8 mouse cellular contexts compared by ENCODE assay signal in the genomic region with DNA sequence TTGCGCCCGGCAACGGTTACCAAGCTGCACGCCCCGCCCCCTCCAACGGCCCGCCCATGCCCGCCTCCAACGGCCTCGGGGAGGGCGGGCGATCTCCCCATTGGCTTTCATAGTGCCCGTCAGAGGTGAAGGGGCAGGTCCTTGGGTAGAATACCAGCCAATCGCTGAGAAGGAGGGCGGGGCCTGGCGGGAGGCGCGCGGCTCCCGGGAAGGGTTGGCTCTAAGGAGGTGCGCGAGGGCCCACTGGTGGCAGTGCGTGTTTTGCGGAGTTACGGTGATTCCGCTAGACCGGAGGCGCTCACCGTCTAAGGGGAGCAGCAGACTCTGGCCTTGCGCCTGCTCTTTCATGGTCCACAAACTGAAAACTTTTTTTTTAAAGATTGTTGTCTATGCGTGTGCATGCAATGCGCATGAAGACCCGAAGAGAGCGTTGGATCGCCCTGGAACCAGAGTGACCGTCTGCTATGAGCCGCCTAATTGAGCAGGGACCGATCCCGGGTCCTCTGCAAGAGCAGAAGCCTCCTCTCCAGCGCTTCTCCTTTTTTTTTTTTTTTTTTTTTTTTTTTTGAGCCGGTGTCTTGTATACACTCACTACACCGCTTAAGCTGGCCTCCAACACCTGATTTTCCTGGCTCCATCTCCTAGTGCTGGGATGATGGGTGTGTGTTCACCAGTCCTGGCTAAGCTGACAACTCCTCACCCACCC. TPM values are rescaled to one million over a fixed set of nuclear protein-coding genes. Genes with fewer than 3 reads are reported as not detected.
A peak's percentile ranks its signal among the peaks of the same experiment; 100 is the strongest.
DNase-seq lines count a peak whose midpoint lies in the region; ATAC-seq and TF ChIP-seq lines count a peak whose summit lies in the region.

No protein-coding gene starts in this region.

- peak overlapping the region; percentile 85 for H3K4me2 ChIP-seq in hindbrain, postnatal 0 days (ENCODE audit: low read depth, low read length)

- peak; percentile 90 for DNase-seq in WW6 (ENCODE audit: low read depth, low spot score)
- DNase-seq in cerebellum, postnatal 4 days (ENCODE audit: low spot score in 2 of 2), result peak; percentile 97 to 99
- DNase-seq in gastrocnemius, adult 18-20 months (ENCODE audit: low spot score), result peak; percentile 99
- peak; percentile 99 for DNase-seq in hindbrain, postnatal 0 days (ENCODE audit: low spot score)
- DNase-seq in left cerebral cortex, adult 2 months (ENCODE audit: extremely low spot score in 1 of 2, low spot score in 2 of 2), result peak; percentile 97 to 99
- peak; percentile 97 to 98 for DNase-seq in right cerebral cortex, adult 2 months (ENCODE audit: low spot score in 2 of 2)
- DNase-seq in urinary bladder, postnatal 14 days (ENCODE audit: low spot score), result peak; percentile 99

- intact Hi-C loops in left cerebral cortex, adult 2 months (cut with DNase I), result no loop called here

- no peak overlapping the region for H3K9ac ChIP-seq in hindbrain, postnatal 0 days (replicated peaks; ENCODE audit: low read length)

- H3K36me3 ChIP-seq in hindbrain, postnatal 0 days (ENCODE audit: insufficient read depth, low read length), result no peaks in the 10 kb centered on the region

- no peaks in the 10 kb centered on the region for H3K27me3 ChIP-seq in hindbrain, postnatal 0 days (ENCODE audit: insufficient read depth, low read length)

- ATAC-seq in hindbrain, postnatal 0 days, result peak; percentile 99
- peak; percentile 99 for ATAC-seq in megakaryocyte, adult 5-6 weeks (ENCODE audit: poor library complexity, severe bottlenecking)

- no peak overlapping the region for H3K27ac ChIP-seq in hindbrain, postnatal 0 days
- H3K27ac ChIP-seq in left cerebral cortex, adult 2 months, result no peak overlapping the region

- TF ChIP-seq CTCF in hindbrain, postnatal 0 days (IDR thresholded peaks at IDR 0.05; ENCODE audit: low read depth), result peak; percentile 70
- peak; percentile 57 for TF ChIP-seq CTCF in left cerebral cortex, adult 2 months (IDR thresholded peaks at IDR 0.05)

- H3K9me3 ChIP-seq in hindbrain, postnatal 0 days (ENCODE audit: low read length), result no peaks in the 10 kb centered on the region

- no peaks in the 10 kb centered on the region for H3K4me1 ChIP-seq in hindbrain, postnatal 0 days (ENCODE audit: insufficient read depth, low read length)

- WGBS in hindbrain, postnatal 0 days, result under 1% methylated on average over 39 of the region's 42 CpGs

- peak overlapping the region; percentile 66 for H3K4me3 ChIP-seq in hindbrain, postnatal 0 days (ENCODE audit: low read length)
- H3K4me3 ChIP-seq in left cerebral cortex, adult 2 months, result peak overlapping the region; percentile 32

RNA-seq across cellular contexts. Expression of gene Rfx2, which starts 0.5 kb away (rescaled TPM):
- total RNA-seq in gastrocnemius, adult 18-20 months (2021), result 1 to 10 TPM; 2.1 to 3.1 TPM
- total RNA-seq in hindbrain, postnatal 0 days (2014; rRNA removed), result 4.9 and 9.8 TPM in 2 replicates
- 3.7 and 4.4 TPM in 2 replicates for polyA plus RNA-seq in hindbrain, postnatal 0 days (2015; fragmentation: Nextera tagmentation; extraction: Ambion mirVana)
- total RNA-seq in left cerebral cortex, adult 2 months (2021), result 1 to 10 TPM; 2.2 to 3.5 TPM
- 5.0 and 5.2 TPM in 2 replicates for total RNA-seq in megakaryocyte, adult 5-6 weeks (2015)
- total RNA-seq in megakaryocyte, adult 5-6 weeks (2017), result 1.7 and 2.8 TPM in 2 replicates

RNA-seq across cellular contexts. Expression of gene Acsbg2, which starts 43.0 kb away (rescaled TPM):
- not detected for total RNA-seq in gastrocnemius, adult 18-20 months (2021)
- not detected in 2 replicates for total RNA-seq in hindbrain, postnatal 0 days (2014; rRNA removed)
- polyA plus RNA-seq in hindbrain, postnatal 0 days (2015; fragmentation: Nextera tagmentation; extraction: Ambion mirVana), result not detected in 2 replicates
- total RNA-seq in left cerebral cortex, adult 2 months (2021), result not detected
- total RNA-seq in megakaryocyte, adult 5-6 weeks (2015), result not detected in 2 replicates
- total RNA-seq in megakaryocyte, adult 5-6 weeks (2017), result not detected in 2 replicates

RNA-seq across cellular contexts. Expression of gene 1700061G19Rik, which starts 44.0 kb away (rescaled TPM):
- not detected for total RNA-seq in gastrocnemius, adult 18-20 months (2021)
- total RNA-seq in hindbrain, postnatal 0 days (2014; rRNA removed), result not detected in 2 replicates
- 0.34 and 0.35 TPM in 2 replicates for polyA plus RNA-seq in hindbrain, postnatal 0 days (2015; fragmentation: Nextera tagmentation; extraction: Ambion mirVana)
- not detected for total RNA-seq in left cerebral cortex, adult 2 months (2021)
- 0.32 and 0.40 TPM in 2 replicates for total RNA-seq in megakaryocyte, adult 5-6 weeks (2015)
- total RNA-seq in megakaryocyte, adult 5-6 weeks (2017), result 0.07 and 0.53 TPM in 2 replicates
